9 mouse cellular contexts compared by ENCODE assay signal in the genomic region with DNA sequence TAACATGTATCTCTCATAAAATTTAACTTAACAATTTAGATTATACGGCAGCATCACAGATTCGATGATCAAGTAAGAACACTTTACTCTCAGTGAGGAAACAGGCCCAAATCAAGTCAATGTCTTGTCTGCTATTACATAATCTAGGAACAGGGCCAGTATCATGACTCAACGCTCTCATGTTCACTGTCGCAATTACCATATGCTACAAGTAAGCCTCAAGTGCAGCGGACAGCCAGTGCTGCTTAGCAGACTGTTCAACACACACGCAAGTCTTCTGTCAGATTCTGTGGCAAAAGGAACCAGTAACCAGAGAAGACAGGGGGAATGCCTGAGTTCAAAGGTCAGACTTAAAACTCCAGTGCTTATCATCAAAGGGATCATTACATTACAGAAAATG. TPM values are rescaled to one million over a fixed set of nuclear protein-coding genes. Genes with fewer than 3 reads are reported as not detected.
DNase-seq lines count a peak whose midpoint lies in the region; TF ChIP-seq lines count a peak whose summit lies in the region.
"Had no signal": no experiment of that assay in that cellular context is flagged by ENCODE, and none has a peak within 500 bp of the region (broad histone marks: within the 10 kb centered on the region; RNA-seq: fewer than 3 reads in every experiment).

No protein-coding gene starts in this region.

- no peaks in the 10 kb centered on the region for H3K27me3 ChIP-seq in cerebellum, adult 2 months (ENCODE audit: control insufficient read depth, insufficient read depth, low read length)
- H3K27me3 ChIP-seq: neural tube, embryonic 12.5 days had no signal

- H3K27ac ChIP-seq in gastrocnemius, adult 2 months: peak overlapping the region; percentile 74
- H3K27ac ChIP-seq in cerebellum, adult 2 months (ENCODE audit: insufficient read depth, low read length): peak overlapping the region; percentile 9; the same call in 1 of the 2 replicates
- H3K27ac ChIP-seq: neural tube, embryonic 12.5 days had no signal

- intact Hi-C loops in gastrocnemius, adult 2 months (cut with DNase I): no loop called here

- H3K4me1 ChIP-seq in cerebellum, adult 2 months (ENCODE audit: control insufficient read depth, insufficient read depth, low read length): peaks cover 9% of the 10 kb centered on the region

- no peak overlapping the region for H3K4me3 ChIP-seq in gastrocnemius, adult 2 months
- H3K4me3 ChIP-seq in cerebellum, adult 2 months (replicated peaks; ENCODE audit: insufficient read depth, low read depth, low read length): no peak overlapping the region
- H3K4me3 ChIP-seq: neural tube, embryonic 12.5 days had no signal

- WGBS in cerebellum, adult 2 months: 15% methylated on average over 6 of the region's 6 CpGs

- peak; percentile 54 for DNase-seq in gastrocnemius, adult 2 months
- DNase-seq in gastrocnemius, postnatal 4 days (ENCODE audit: low spot score in 2 of 2): no peak
- DNase-seq in 3134 (ENCODE audit: extremely low read depth, insufficient read length, low spot score): peak; percentile 47
- DNase-seq in cerebellum, adult 2 months: peak; percentile 60 to 88
- peak; percentile 93 for DNase-seq in gonadal fat pad, adult 2 months (ENCODE audit: low read depth)
- peak; percentile 75 to 88 for DNase-seq in lung, adult 18-20 months
- no peak for DNase-seq in spleen, postnatal 14 days (ENCODE audit: low spot score in 2 of 2)
- no peak for DNase-seq in urinary bladder, postnatal 25 days (ENCODE audit: low spot score)

- TF ChIP-seq CTCF in gastrocnemius, adult 2 months (IDR thresholded peaks at IDR 0.05): no peak
- TF ChIP-seq CTCF in cerebellum, adult 2 months (IDR thresholded peaks at IDR 0.05; ENCODE audit: borderline replicate concordance, insufficient read depth, low read depth, low read length): no peak

- TF ChIP-seq POLR2A in cerebellum, adult 2 months (IDR thresholded peaks at IDR 0.05; ENCODE audit: borderline replicate concordance, insufficient read depth, low read length): peak; percentile 51; the same call in 1 of the 2 replicates

RNA-seq across cellular contexts. Expression of gene Twsg1, which starts 20.1 kb away (rescaled TPM):
- total RNA-seq in gastrocnemius, adult 2 months (2021): 10 to 100 TPM; 25.2 to 31.6 TPM
- total RNA-seq in gastrocnemius, postnatal 4 days (2021): 10 to 100 TPM; 38.6 to 45.8 TPM
- 30.3 and 32.1 TPM in 2 replicates for polyA plus RNA-seq in cerebellum, adult 2 months (2012; rRNA removed)
- 47.3 and 48.4 TPM in 2 replicates for polyA plus RNA-seq in gonadal fat pad, adult 2 months (2012; rRNA removed)

RNA-seq across cellular contexts. Expression of gene Ralbp1, which starts 45.4 kb away (rescaled TPM):
- 10 to 100 TPM; 21.6 to 23.8 TPM for total RNA-seq in gastrocnemius, adult 2 months (2021)
- total RNA-seq in gastrocnemius, postnatal 4 days (2021): 10 to 100 TPM; 38.3 to 39.1 TPM
- 44.9 and 48.5 TPM in 2 replicates for polyA plus RNA-seq in cerebellum, adult 2 months (2012; rRNA removed)
- 38.3 and 41.8 TPM in 2 replicates for polyA plus RNA-seq in gonadal fat pad, adult 2 months (2012; rRNA removed)

Comparison
In these comparisons a context has a peak if more than half of its experiments do, and no peak if none do; other contexts are left out.
1. DNase-seq: peak in gastrocnemius, adult 2 months (single experiment), 3134 (single experiment), cerebellum, adult 2 months (2 of 2), gonadal fat pad, adult 2 months (single experiment) and lung, adult 18-20 months (2 of 2); none in gastrocnemius, postnatal 4 days (0 of 2), spleen, postnatal 14 days (0 of 2) and urinary bladder, postnatal 25 days (single experiment).